Mouse (Mus musculus) bone marrow, adult 2 months (tissue): ENCODE results near the gene Stx6.

Source experiments
- CTCF ChIP-seq: fragments of 200-500 bp; IDR thresholded peaks from 2 replicates; pipeline ENCODE4 v1.5.1; 2011; ENCODE audit warnings: low read length, control low read depth; ENCODE audit not compliant: control insufficient read depth, insufficient read depth
- POLR2A ChIP-seq: fragments of 200-500 bp; IDR thresholded peaks from 2 replicates; pipeline ENCODE4 v1.6.1; 2011; ENCODE audit warnings: low read depth, mild to moderate bottlenecking, control low read depth, low read length, borderline replicate concordance; ENCODE audit not compliant: control insufficient read depth

DNA sequence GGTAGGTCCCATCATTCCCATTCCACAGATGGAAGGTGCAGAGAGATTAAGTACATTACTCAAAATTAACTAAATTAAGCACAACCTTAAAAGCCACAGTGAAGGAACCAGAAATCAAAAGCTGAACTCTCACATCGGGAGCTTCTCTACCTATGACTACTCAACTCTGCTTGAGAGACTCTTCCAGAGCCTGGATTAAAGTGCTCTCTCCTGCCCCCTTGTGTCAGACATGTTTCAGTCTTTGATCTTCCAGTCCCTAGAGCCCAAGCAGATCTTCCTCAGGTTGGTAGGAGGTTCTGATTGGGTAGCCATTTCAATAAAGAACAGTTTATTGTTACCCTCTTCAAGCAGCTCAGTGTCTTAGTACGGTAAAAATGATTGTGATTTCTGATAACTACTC, 18.4 kb upstream of the Stx6 start:
- TF ChIP-seq CTCF (peak; percentile 46), POLR2A (no peak)
